Mouse (Mus musculus): ENCODE data around the gene Ccdc6. TPM values are rescaled to one million over a fixed set of nuclear protein-coding genes. Genes with fewer than 3 reads are reported as not detected.
A peak's percentile ranks its signal among the peaks of the same experiment; 100 is the strongest.

The Ccdc6 gene
- 15.5 TPM for polyA plus RNA-seq (2012; fragmentation: generic; extraction: Trizol)

DNA sequence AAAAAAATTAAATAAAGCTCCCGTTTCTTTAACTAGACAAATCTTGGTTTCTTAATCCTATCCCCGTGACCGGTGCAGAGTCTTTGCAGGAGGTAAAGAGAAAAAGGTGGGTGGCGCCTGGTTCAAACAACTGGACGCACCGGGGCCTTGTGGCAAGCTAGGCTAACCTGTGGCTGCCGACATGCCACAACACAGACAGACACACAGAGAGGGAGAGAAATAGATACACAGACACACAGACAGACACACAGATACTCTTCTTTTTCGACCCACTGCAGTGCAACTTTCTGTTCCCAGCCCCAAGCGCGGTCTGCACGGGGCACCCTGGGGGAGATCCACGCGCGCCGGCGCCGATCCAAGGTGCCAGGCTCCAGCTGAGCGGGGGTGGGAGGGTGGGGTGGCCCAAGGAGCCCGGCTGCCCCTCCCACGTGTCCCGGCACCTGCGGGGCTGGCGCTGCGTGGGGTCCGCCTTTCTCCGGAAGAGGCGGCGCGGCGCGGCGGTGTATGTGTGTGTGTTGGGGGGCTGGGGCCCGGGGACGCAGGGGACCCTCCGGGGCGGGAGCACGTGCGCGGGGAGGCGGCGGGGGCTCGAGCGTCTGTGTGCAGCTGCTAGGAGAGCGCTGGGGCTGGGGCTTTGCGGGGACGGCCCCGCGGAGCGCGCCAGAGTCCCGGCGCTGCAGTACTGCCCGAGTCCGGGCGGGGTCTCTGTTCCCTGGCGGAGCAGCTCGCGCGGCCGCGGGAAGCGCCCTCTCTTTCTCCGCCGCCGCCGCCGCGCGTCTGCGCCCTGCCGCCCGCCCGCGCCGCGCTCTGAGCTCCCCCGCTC lies at the start of gene Ccdc6:
TSS of gene Ccdc6 (plus strand) at position 756 of the 823 bp plus-strand sequence.
- peak; percentile 37 for TF ChIP-seq POLR2A (IDR thresholded peaks at IDR 0.05; ENCODE audit: insufficient read length, low read depth)
- TF ChIP-seq TCF3 (IDR thresholded peaks at IDR 0.05; ENCODE audit: insufficient read length, low read depth), result peak; percentile 4
- TF ChIP-seq MYOG (IDR thresholded peaks at IDR 0.05; ENCODE audit: control insufficient read depth in 1 of 3, insufficient read depth in 1 of 3, insufficient read length in 2 of 3, low read depth in 2 of 3), result peak in 2 of 3 experiments; percentile 42 to 62
- TF ChIP-seq MYOD1 (IDR thresholded peaks at IDR 0.05; ENCODE audit: control insufficient read depth in 1 of 3, insufficient read length in 2 of 3, low read depth in 2 of 3), result peak in 1 of 3 experiments; percentile 38
- TF ChIP-seq MAX (IDR thresholded peaks at IDR 0.05; ENCODE audit: low read depth), result no peak
- no peak for TF ChIP-seq REST (IDR thresholded peaks at IDR 0.05; ENCODE audit: insufficient read depth, insufficient read length)
- Histone ChIP-seq H3K36me3 (ENCODE audit: control insufficient read depth, insufficient read depth) (no peaks in the 10 kb centered on the region), H3K4me2 (ENCODE audit: low read depth) (peak within 1 kb of the TSS; percentile 90), H3ac (ENCODE audit: control insufficient read depth, insufficient read length) (peak within 1 kb of the TSS; percentile 91), H3K27me3 (ENCODE audit: control insufficient read depth, insufficient read depth, insufficient read length) (no peaks in the 10 kb centered on the region), H3K4me3 (peak within 1 kb of the TSS; percentile 82), H3K79me2 (ENCODE audit: control insufficient read depth, insufficient read depth) (peaks cover 41% of the 10 kb centered on the region)

DNA sequence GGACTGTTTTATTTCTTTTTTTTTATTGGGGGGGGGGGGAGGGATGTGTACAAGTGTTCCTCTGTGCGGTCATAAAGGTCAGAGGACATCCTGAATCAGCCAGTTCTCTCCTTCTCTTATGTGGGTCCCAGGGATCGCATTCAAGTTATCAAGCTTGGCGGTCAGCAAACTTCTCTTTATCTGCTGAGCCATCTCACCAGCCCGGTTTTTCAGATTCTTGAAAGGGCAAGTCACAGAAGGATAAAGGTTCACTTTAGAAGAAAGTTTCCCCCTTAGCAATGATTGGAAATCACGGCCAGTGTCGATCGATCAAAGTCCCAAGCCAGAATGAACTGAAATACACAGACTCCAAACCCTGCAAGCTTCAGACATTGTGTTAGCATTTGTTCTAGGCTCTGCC lies 47.1 kb upstream of the Ccdc6 start:
- Histone ChIP-seq H3ac (ENCODE audit: control insufficient read depth, insufficient read length) (no peak overlapping the region), H3K27me3 (ENCODE audit: control insufficient read depth, insufficient read depth, insufficient read length) (no peaks in the 10 kb centered on the region), H3K4me2 (ENCODE audit: low read depth) (no peak overlapping the region), H3K36me3 (ENCODE audit: control insufficient read depth, insufficient read depth) (no peaks in the 10 kb centered on the region), H3K4me3 (no peak overlapping the region), H3K79me2 (ENCODE audit: control insufficient read depth, insufficient read depth) (no peaks in the 10 kb centered on the region)
- no peak for TF ChIP-seq SRF (IDR thresholded peaks at IDR 0.05; ENCODE audit: control insufficient read depth, insufficient read length, low read depth)
- no peak for TF ChIP-seq MYOG (IDR thresholded peaks at IDR 0.05; ENCODE audit: control insufficient read depth in 1 of 3, insufficient read depth in 1 of 3, insufficient read length in 2 of 3, low read depth in 2 of 3)
- TF ChIP-seq POLR2AphosphoS2 (IDR thresholded peaks at IDR 0.05; ENCODE audit: insufficient read length, low read depth), result no peak
- TF ChIP-seq TCF3 (IDR thresholded peaks at IDR 0.05; ENCODE audit: insufficient read length, low read depth), result no peak
- no peak for TF ChIP-seq CEBPB (IDR thresholded peaks at IDR 0.05; ENCODE audit: insufficient read depth, poor library complexity, severe bottlenecking)
- TF ChIP-seq E2F4 (IDR thresholded peaks at IDR 0.05; ENCODE audit: insufficient read depth), result no peak
- TF ChIP-seq MAX (IDR thresholded peaks at IDR 0.05; ENCODE audit: low read depth), result no peak

DNA sequence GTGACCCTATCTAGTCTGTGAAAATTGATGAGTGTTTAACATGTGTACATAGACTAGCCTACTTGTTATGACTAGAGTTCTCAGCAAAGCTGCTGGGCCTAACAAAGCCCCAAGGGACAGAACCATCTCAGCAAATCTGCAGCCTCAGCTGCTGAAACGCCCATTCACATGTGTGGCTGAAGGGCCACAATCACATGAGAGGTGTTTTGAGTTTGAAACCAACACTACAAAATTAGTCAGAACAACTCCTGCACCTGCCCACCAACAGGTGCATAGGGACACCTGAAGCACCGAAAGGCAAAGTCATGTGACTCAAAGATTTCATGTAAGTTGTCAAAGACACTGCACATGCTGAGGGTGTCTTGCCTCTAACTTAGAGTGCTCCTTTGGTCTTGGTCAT lies 41.6 kb upstream of the Ccdc6 start:
- no peak for TF ChIP-seq USF1 (IDR thresholded peaks at IDR 0.05; ENCODE audit: low read depth)
- no peak for TF ChIP-seq SRF (IDR thresholded peaks at IDR 0.05; ENCODE audit: control insufficient read depth, insufficient read length, low read depth)
- no peak for TF ChIP-seq E2F4 (IDR thresholded peaks at IDR 0.05; ENCODE audit: insufficient read depth)
- no peak for TF ChIP-seq POLR2A (IDR thresholded peaks at IDR 0.05; ENCODE audit: insufficient read length, low read depth)
- no peak for TF ChIP-seq POLR2AphosphoS2 (IDR thresholded peaks at IDR 0.05; ENCODE audit: insufficient read length, low read depth)
- no peak for TF ChIP-seq CEBPB (IDR thresholded peaks at IDR 0.05; ENCODE audit: insufficient read depth, poor library complexity, severe bottlenecking)
- H3K4me2 ChIP-seq (ENCODE audit: low read depth), result no peak overlapping the region
- no peaks in the 10 kb centered on the region for H3K79me2 ChIP-seq (ENCODE audit: control insufficient read depth, insufficient read depth)
- no peaks in the 10 kb centered on the region for H3K36me3 ChIP-seq (ENCODE audit: control insufficient read depth, insufficient read depth)
- no peaks in the 10 kb centered on the region for H3K27me3 ChIP-seq (ENCODE audit: control insufficient read depth, insufficient read depth, insufficient read length)
- no peak overlapping the region for H3ac ChIP-seq (ENCODE audit: control insufficient read depth, insufficient read length)
- H3K4me3 ChIP-seq, result no peak overlapping the region

DNA sequence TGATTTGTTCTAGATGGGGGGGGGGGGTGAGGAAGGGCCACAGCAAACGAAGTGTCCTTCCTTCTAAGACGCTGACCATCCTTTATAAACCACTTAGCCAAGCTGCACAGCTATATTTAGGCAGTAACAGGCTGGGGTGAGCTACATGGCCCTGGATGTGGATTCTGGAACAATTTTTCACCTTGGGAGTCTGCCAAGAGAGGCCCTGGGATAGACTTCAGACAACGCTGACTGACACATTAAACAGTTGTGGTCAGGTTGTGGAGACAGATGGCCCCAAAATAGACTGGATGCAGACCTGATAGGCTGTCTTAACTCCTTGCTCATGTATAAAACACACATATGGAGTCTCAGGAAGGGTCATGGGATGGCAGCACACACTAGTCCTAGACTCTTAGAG lies 39.9 kb upstream of the Ccdc6 start:
- TF ChIP-seq REST (IDR thresholded peaks at IDR 0.05; ENCODE audit: insufficient read depth, insufficient read length), result no peak
- TF ChIP-seq CEBPB (IDR thresholded peaks at IDR 0.05; ENCODE audit: insufficient read depth, poor library complexity, severe bottlenecking), result no peak
- TF ChIP-seq MAX (IDR thresholded peaks at IDR 0.05; ENCODE audit: low read depth), result no peak
- peak in 2 of 3 experiments; percentile 59 for TF ChIP-seq MYOD1 (IDR thresholded peaks at IDR 0.05; ENCODE audit: control insufficient read depth in 1 of 3, insufficient read length in 2 of 3, low read depth in 2 of 3)
- TF ChIP-seq SRF (IDR thresholded peaks at IDR 0.05; ENCODE audit: control insufficient read depth, insufficient read length, low read depth), result peak; percentile 68
- TF ChIP-seq TCF12 (IDR thresholded peaks at IDR 0.05; ENCODE audit: insufficient read depth, poor library complexity, severe bottlenecking), result peak; percentile 16
- peak in 1 of 3 experiments; percentile 16 for TF ChIP-seq MYOG (IDR thresholded peaks at IDR 0.05; ENCODE audit: control insufficient read depth in 1 of 3, insufficient read depth in 1 of 3, insufficient read length in 2 of 3, low read depth in 2 of 3)
- no peak for TF ChIP-seq POLR2A (IDR thresholded peaks at IDR 0.05; ENCODE audit: insufficient read length, low read depth)
- TF ChIP-seq USF1 (IDR thresholded peaks at IDR 0.05; ENCODE audit: low read depth), result no peak
- TF ChIP-seq TCF3 (IDR thresholded peaks at IDR 0.05; ENCODE audit: insufficient read length, low read depth), result peak; percentile 19
- no peak for TF ChIP-seq E2F4 (IDR thresholded peaks at IDR 0.05; ENCODE audit: insufficient read depth)
- TF ChIP-seq POLR2AphosphoS2 (IDR thresholded peaks at IDR 0.05; ENCODE audit: insufficient read length, low read depth), result no peak
- Histone ChIP-seq H3K4me3 (no peak overlapping the region), H3K4me2 (ENCODE audit: low read depth) (peak overlapping the region; percentile 71), H3K36me3 (ENCODE audit: control insufficient read depth, insufficient read depth) (no peaks in the 10 kb centered on the region), H3ac (ENCODE audit: control insufficient read depth, insufficient read length) (no peak overlapping the region), H3K27me3 (ENCODE audit: control insufficient read depth, insufficient read depth, insufficient read length) (no peaks in the 10 kb centered on the region), H3K79me2 (ENCODE audit: control insufficient read depth, insufficient read depth) (no peaks in the 10 kb centered on the region)
